Mouse (Mus musculus): ENCODE results near the gene Pafah1b3. TPM values are rescaled to one million over a fixed set of nuclear protein-coding genes. Genes with fewer than 3 reads are reported as not detected.
A peak's percentile ranks its signal among the peaks of the same experiment; 100 is the strongest.

The Pafah1b3 gene
- total and polyA plus RNA-seq, 3 experiments = 85.6 to 180 (median 110) TPM

DNA sequence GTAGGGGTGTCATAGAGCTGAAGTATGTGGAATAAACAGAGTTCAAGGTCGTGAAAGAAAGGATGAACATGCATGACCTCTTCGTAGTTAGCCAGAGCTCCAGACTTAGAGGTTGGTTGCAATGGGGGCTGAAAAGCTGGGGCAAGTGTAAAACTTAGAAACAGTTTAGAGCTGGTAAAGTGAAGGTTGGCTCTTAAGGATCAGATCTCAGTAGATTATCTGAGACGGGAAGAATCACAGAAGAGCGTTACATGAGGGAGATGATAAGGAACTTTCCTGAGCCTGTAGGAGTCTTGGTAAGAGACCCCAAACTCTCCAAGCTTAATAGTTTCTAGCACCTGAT lies 19.8 kb downstream of the Pafah1b3 start:
- H3K36me3 ChIP-seq (ENCODE audit: control insufficient read depth in 1 of 2, insufficient read depth in 2 of 2, low read length in 2 of 2) = peaks cover 0 to 53% of the 10 kb centered on the region in 2 experiments; a peak in 2 of 4 replicates
- peak overlapping the region; percentile 88 for H3K27ac ChIP-seq (ENCODE audit: control insufficient read depth, low read depth, low read length)
- H3K4me3 ChIP-seq (ENCODE audit: control insufficient read depth in 1 of 2, insufficient read depth in 1 of 2, low read depth in 2 of 2, low read length in 2 of 2) = peak overlapping the region; percentile 34
- H3K9ac ChIP-seq (ENCODE audit: control insufficient read depth, low read depth, low read length, poor library complexity, severe bottlenecking) = peak overlapping the region; percentile 71
- H3K9me3 ChIP-seq (replicated peaks; ENCODE audit: insufficient read depth, low read length) = no peaks in the 10 kb centered on the region
- peaks cover 36 to 55% of the 10 kb centered on the region in 2 experiments for H3K4me1 ChIP-seq (ENCODE audit: control insufficient read depth in 1 of 2, insufficient read depth in 2 of 2, low read length in 2 of 2)
- no peak for DNase-seq (ENCODE audit: low read depth, low spot score)
- H3K27me3 ChIP-seq (ENCODE audit: control insufficient read depth in 1 of 2, insufficient read depth in 2 of 2, low read length in 2 of 2) = no peaks in the 10 kb centered on the region
- H3K79me2 ChIP-seq (ENCODE audit: control insufficient read depth, insufficient read depth, low read length, poor library complexity) = peaks cover 21% of the 10 kb centered on the region
- TF ChIP-seq ZMIZ1 (IDR thresholded peaks at IDR 0.05; ENCODE audit: low read depth, low read length) (0 out of 2 replicates have a peak, but pooled peaks have one; percentile 39), TBP (IDR thresholded peaks at IDR 0.05; ENCODE audit: low read depth, low read length) (0 out of 2 replicates have a peak, but pooled peaks have one; percentile 14), ZC3H11A (IDR thresholded peaks at IDR 0.05; ENCODE audit: low read depth, low read length) (peak; percentile 60), GATA1 (IDR thresholded peaks at IDR 0.05; ENCODE audit: low read depth, low read length) (peak; percentile 68; the same call in 1 of the 2 replicates), RCOR1 (IDR thresholded peaks at IDR 0.05; ENCODE audit: low read depth, low read length) (peak; percentile 57), SMC3 (IDR thresholded peaks at IDR 0.05; ENCODE audit: low read depth, low read length) (peak; percentile 53; the same call in 1 of the 2 replicates), NELFE (IDR thresholded peaks at IDR 0.05; ENCODE audit: low read depth, low read length) (no peak), CHD1 (IDR thresholded peaks at IDR 0.05; ENCODE audit: low read depth, low read length) (peak; percentile 66), CTCF (IDR thresholded peaks at IDR 0.05 in 2 of 3, conservative IDR thresholded peaks at IDR 0.05 in 1 of 3; ENCODE audit: control insufficient read depth in 1 of 3, insufficient read depth in 1 of 3, low read depth in 2 of 3, low read length in 3 of 3, poor library complexity in 1 of 3, severe bottlenecking in 1 of 3) (peak in 1 of 3 experiments; percentile 44; a peak in 2 of 6 replicates), MXI1 (IDR thresholded peaks at IDR 0.05; ENCODE audit: low read depth, low read length) (no peak)

DNA sequence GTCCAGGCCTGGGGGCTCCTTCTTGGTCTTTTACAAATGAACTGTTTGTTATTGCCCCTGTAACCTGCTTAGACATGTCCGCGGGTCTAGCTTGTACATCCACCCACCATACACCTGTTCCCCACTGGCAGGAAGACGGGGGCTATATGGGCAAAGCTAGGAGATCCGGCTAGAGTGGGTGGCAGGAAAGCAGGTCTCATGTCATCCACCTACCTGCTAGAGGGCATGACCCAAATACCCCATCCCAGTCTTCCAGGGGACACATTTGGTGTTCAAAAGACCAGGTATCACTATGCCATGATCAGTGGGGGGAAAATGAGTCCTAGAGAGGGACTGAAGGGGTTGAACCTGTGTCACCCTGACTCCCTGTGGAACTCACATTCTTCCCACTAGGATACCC lies 20.4 kb downstream of the Pafah1b3 start:
- no peak for TF ChIP-seq MAZ (IDR thresholded peaks at IDR 0.05; ENCODE audit: low read depth, low read length)
- TF ChIP-seq TAL1 (IDR thresholded peaks at IDR 0.05; ENCODE audit: low read length) = no peak
- no peak for TF ChIP-seq RAD21 (IDR thresholded peaks at IDR 0.05; ENCODE audit: low read depth, low read length)
- TF ChIP-seq MAFK (IDR thresholded peaks at IDR 0.05; ENCODE audit: borderline replicate concordance, low read depth, low read length) = no peak
- no peak for TF ChIP-seq E2F4 (IDR thresholded peaks at IDR 0.05; ENCODE audit: borderline replicate concordance, low read depth, low read length)
- TF ChIP-seq GATA1 (IDR thresholded peaks at IDR 0.05; ENCODE audit: low read depth, low read length) = no peak
- no peak for TF ChIP-seq POLR2AphosphoS2 (IDR thresholded peaks at IDR 0.05; ENCODE audit: low read length)
- TF ChIP-seq MXI1 (IDR thresholded peaks at IDR 0.05; ENCODE audit: low read depth, low read length) = no peak
- no peak for TF ChIP-seq MEF2A (IDR thresholded peaks at IDR 0.05; ENCODE audit: extremely low read depth, insufficient replicate concordance, low read depth, low read length, poor library complexity, severe bottlenecking)
- TF ChIP-seq POLR2AphosphoS5 (IDR thresholded peaks at IDR 0.05; ENCODE audit: borderline replicate concordance, low read depth, low read length) = no peak
- Histone ChIP-seq H3K27me3 (ENCODE audit: control insufficient read depth in 1 of 2, insufficient read depth in 2 of 2, low read length in 2 of 2) (no peaks in the 10 kb centered on the region), H3K9me3 (replicated peaks; ENCODE audit: insufficient read depth, low read length) (no peaks in the 10 kb centered on the region), H3K4me3 (ENCODE audit: control insufficient read depth in 1 of 2, insufficient read depth in 1 of 2, low read depth in 2 of 2, low read length in 2 of 2) (peak overlapping the region in 1 of 2 experiments; percentile 34; a peak in 2 of 4 replicates), H3K9ac (ENCODE audit: control insufficient read depth, low read depth, low read length, poor library complexity, severe bottlenecking) (peak overlapping the region; percentile 71), H3K4me1 (ENCODE audit: control insufficient read depth in 1 of 2, insufficient read depth in 2 of 2, low read length in 2 of 2) (peaks cover 36 to 61% of the 10 kb centered on the region in 2 experiments), H3K79me2 (ENCODE audit: control insufficient read depth, insufficient read depth, low read length, poor library complexity) (peaks cover 22% of the 10 kb centered on the region), H3K36me3 (ENCODE audit: control insufficient read depth in 1 of 2, insufficient read depth in 2 of 2, low read length in 2 of 2) (peaks cover 0 to 56% of the 10 kb centered on the region in 2 experiments; a peak in 2 of 4 replicates), H3K27ac (ENCODE audit: control insufficient read depth, low read depth, low read length) (peak overlapping the region; percentile 88)
- DNase-seq (ENCODE audit: low read depth, low spot score) = no peak
